14 mouse cellular contexts compared by ENCODE assay signal in genomic region chr3:135503160-135503559, GRCm38 (mm10).
"Had no signal": no experiment of that assay in that cellular context is flagged by ENCODE, and none has a peak within 500 bp of the region (broad histone marks: within the 10 kb centered on the region; RNA-seq: fewer than 3 reads in every experiment).

No protein-coding gene starts in this region.

- H3K9me3 ChIP-seq: limb, embryonic 13.5 days had no signal

- H3K27me3 ChIP-seq: limb, embryonic 13.5 days had no signal

- H3K36me3 ChIP-seq: limb, embryonic 13.5 days had no signal

- H3K9ac ChIP-seq: limb, embryonic 13.5 days; liver, embryonic 14.5 days had no signal

- DNase-seq: kidney, adult 2 months; kidney, postnatal 36 days; lung, adult 2 months; lung, postnatal 4 days; right cerebral cortex, adult 18-20 months; right cerebral cortex, postnatal 25 days; thymus, adult 18-20 months; thymus, postnatal 14 days had no signal

- H3K4me3 ChIP-seq: layer of hippocampus, adult 2 months; limb, embryonic 13.5 days; megakaryocyte, embryonic 14.5 days had no signal

- H3K4me1 ChIP-seq: limb, embryonic 13.5 days had no signal

- H3K27ac ChIP-seq: layer of hippocampus, adult 2 months; limb, embryonic 13.5 days; liver, embryonic 14.5 days had no signal

- ATAC-seq: midbrain, embryonic 16.5 days had no signal

- H3K4me2 ChIP-seq: limb, embryonic 13.5 days; midbrain, embryonic 11.5 days had no signal
